17 mouse cellular contexts compared by ENCODE assay signal in the genomic region with DNA sequence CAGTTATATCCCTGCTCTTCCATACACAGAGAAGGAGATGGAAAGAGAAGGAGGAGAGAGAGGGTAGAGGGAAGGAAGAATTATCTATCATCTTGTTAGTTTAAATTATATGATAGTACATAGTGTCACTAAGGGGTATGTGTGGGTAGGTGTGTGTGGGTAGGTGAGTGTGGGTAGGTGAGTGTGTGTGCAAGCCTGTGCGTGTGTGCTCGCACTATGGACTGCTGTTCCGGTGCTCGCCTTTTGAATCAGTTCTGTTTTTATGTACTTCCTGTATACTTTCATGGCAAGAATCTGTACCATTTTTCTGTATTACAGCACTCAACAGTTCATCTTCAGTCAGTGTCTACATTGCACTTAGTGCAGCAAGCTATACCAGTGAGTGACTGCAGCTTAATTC.
"Had no signal": no experiment of that assay in that cellular context is flagged by ENCODE, and none has a peak within 500 bp of the region (broad histone marks: within the 10 kb centered on the region; RNA-seq: fewer than 3 reads in every experiment).

No protein-coding gene starts in this region.

- H3K36me3 ChIP-seq: midbrain, embryonic 12.5 days; midbrain, embryonic 15.5 days had no signal

- H3K9ac ChIP-seq: liver, embryonic 14.5 days; liver, postnatal 0 days; lung, embryonic 14.5 days; midbrain, embryonic 12.5 days; midbrain, embryonic 15.5 days had no signal

- H3K4me3 ChIP-seq: midbrain, embryonic 12.5 days; midbrain, embryonic 15.5 days; myocyte had no signal

- H3K4me1 ChIP-seq: midbrain, embryonic 15.5 days had no signal

- DNase-seq: kidney, adult 11 months; kidney, adult 9 months; kidney, postnatal 14 days; kidney, postnatal 4 days; liver, postnatal 0 days; lung, embryonic 14.5 days; right cerebral cortex, adult 18-20 months; right cerebral cortex, postnatal 14 days; right cerebral cortex, postnatal 4 days; thymus, postnatal 25 days had no signal

- H3K4me2 ChIP-seq: liver, embryonic 11.5 days; lung, embryonic 14.5 days; midbrain, embryonic 12.5 days; midbrain, embryonic 15.5 days had no signal

- H3K27me3 ChIP-seq: midbrain, embryonic 12.5 days; midbrain, embryonic 15.5 days had no signal

- ATAC-seq: liver, postnatal 0 days; lung, postnatal 0 days; midbrain, embryonic 15.5 days had no signal

- H3K27ac ChIP-seq: liver, embryonic 14.5 days; macrophage; midbrain, embryonic 12.5 days; midbrain, embryonic 15.5 days had no signal

- H3K9me3 ChIP-seq: midbrain, embryonic 12.5 days; midbrain, embryonic 15.5 days had no signal
